Mouse (Mus musculus) duodenum, adult 2 months (tissue): ENCODE results near the gene Hsd17b13. TPM values are rescaled to one million over a fixed set of nuclear protein-coding genes. Genes with fewer than 3 reads are reported as not detected.

Source experiments
- polyA plus RNA-seq: library from polyadenylated mRNA; depleted of rRNA; stranded (reverse); fragments of >200 nt; gene quantifications from 2 replicates; pipeline ENCODE4 v1.2.3, GENCODE M21; 2012; ENCODE audit warnings: low replicate concordance; rRNA removed

Gene Hsd17b13
- polyA plus RNA-seq: 4.3 and 14.9 TPM in 2 replicates

GRCm38 (mm10) chr5:103977297-103977696 lies at the start of gene Hsd17b13:
Gene Hsd17b13 (minus strand): TSS chr5:103977410.

GRCm38 (mm10) chr5:104021597-104022378 lies 44.6 kb upstream of the Hsd17b13 start, which contains the start of gene Hsd17b11:
Gene Hsd17b11 (minus strand): TSS chr5:104021919.

GRCm38 (mm10) chr5:103910748-103911409 lies 66.3 kb downstream of the Hsd17b13 start, which contains the start of gene Klhl8:
Gene Klhl8 (minus strand): TSS chr5:103911259.

Other genes starting within 250 kb of the Hsd17b13 start
- gene Klhl8, start 66.2 kb downstream of the Hsd17b13 start, polyA plus RNA-seq: 0.83 and 0.89 TPM in 2 replicates
- 81.1 and 120 TPM in 2 replicates for gene Hsd17b11, start 44.5 kb upstream of the Hsd17b13 start, polyA plus RNA-seq
- gene Nudt9, start 68.9 kb upstream of the Hsd17b13 start, polyA plus RNA-seq: 49.6 and 68.0 TPM in 2 replicates
- not detected in 2 replicates for gene Gm17660, start 100.2 kb upstream of the Hsd17b13 start, polyA plus RNA-seq
- 15.4 and 38.8 TPM in 2 replicates for gene Sparcl1, start 136.3 kb upstream of the Hsd17b13 start, polyA plus RNA-seq
- gene Dspp, start 193.3 kb upstream of the Hsd17b13 start, polyA plus RNA-seq: not detected in 2 replicates
- gene Dmp1, start 225.2 kb upstream of the Hsd17b13 start, polyA plus RNA-seq: 0.04 and 0.05 TPM in 2 replicates